Mouse (Mus musculus): ENCODE results near the gene Pef1. TPM values are rescaled to one million over a fixed set of nuclear protein-coding genes. Genes with fewer than 3 reads are reported as not detected.

Gene Pef1
- polyA plus RNA-seq, 1 experiment: 103 TPM

GRCm38 (mm10) chr4:130084331-130084945 is 17.9 kb upstream of the Pef1 start:
- TF ChIP-seq POLR2A (IDR thresholded peaks at IDR 0.05; ENCODE audit: control insufficient read depth, extremely low read depth, insufficient read depth, low read length, poor library complexity) (no peak), CTCF (IDR thresholded peaks at IDR 0.05; ENCODE audit: borderline replicate concordance, control insufficient read depth, extremely low read depth, insufficient read depth, low read length, poor library complexity) (no peak)
- Histone ChIP-seq H3K4me3 (ENCODE audit: control insufficient read depth, insufficient read depth, low read length) (no peak overlapping the region), H3K4me1 (replicated peaks; ENCODE audit: control insufficient read depth, insufficient read depth, low read length) (peaks cover 11% of the 10 kb centered on the region), H3K36me3 (ENCODE audit: control insufficient read depth, insufficient read depth, low read length) (no peaks in the 10 kb centered on the region), H3K27me3 (ENCODE audit: control insufficient read depth, insufficient read depth, low read length) (no peaks in the 10 kb centered on the region), H3K27ac (ENCODE audit: control insufficient read depth, insufficient read depth, low read length) (no peak overlapping the region)
- WGBS: 90% methylated on average over 7 of the region's 7 CpGs
- no peak for DNase-seq

- no peak for DNase-seq
- peaks cover 11% of the 10 kb centered on the region for H3K4me1 ChIP-seq (replicated peaks; ENCODE audit: control insufficient read depth, insufficient read depth, low read length)
- no peaks in the 10 kb centered on the region for H3K27me3 ChIP-seq (ENCODE audit: control insufficient read depth, insufficient read depth, low read length)
- H3K4me3 ChIP-seq (ENCODE audit: control insufficient read depth, insufficient read depth, low read length): no peak overlapping the region
- no peak for TF ChIP-seq CTCF (IDR thresholded peaks at IDR 0.05; ENCODE audit: borderline replicate concordance, control insufficient read depth, extremely low read depth, insufficient read depth, low read length, poor library complexity)
- TF ChIP-seq POLR2A (IDR thresholded peaks at IDR 0.05; ENCODE audit: control insufficient read depth, extremely low read depth, insufficient read depth, low read length, poor library complexity): no peak
- no peaks in the 10 kb centered on the region for H3K36me3 ChIP-seq (ENCODE audit: control insufficient read depth, insufficient read depth, low read length)
- WGBS: 88% methylated on average over 12 of the region's 12 CpGs
- no peak overlapping the region for H3K27ac ChIP-seq (ENCODE audit: control insufficient read depth, insufficient read depth, low read length)
Measured at GRCm38 (mm10) chr4:130085246-130085820, 17.0 kb upstream of the Pef1 start.

- Histone ChIP-seq H3K27ac (ENCODE audit: control insufficient read depth, insufficient read depth, low read length) (no peak overlapping the region), H3K36me3 (ENCODE audit: control insufficient read depth, insufficient read depth, low read length) (no peaks in the 10 kb centered on the region), H3K4me1 (replicated peaks; ENCODE audit: control insufficient read depth, insufficient read depth, low read length) (no peaks in the 10 kb centered on the region), H3K27me3 (ENCODE audit: control insufficient read depth, insufficient read depth, low read length) (no peaks in the 10 kb centered on the region), H3K4me3 (ENCODE audit: control insufficient read depth, insufficient read depth, low read length) (no peak overlapping the region)
- TF ChIP-seq POLR2A (IDR thresholded peaks at IDR 0.05; ENCODE audit: control insufficient read depth, extremely low read depth, insufficient read depth, low read length, poor library complexity) (no peak), CTCF (IDR thresholded peaks at IDR 0.05; ENCODE audit: borderline replicate concordance, control insufficient read depth, extremely low read depth, insufficient read depth, low read length, poor library complexity) (peak; percentile 91)
- WGBS: 20% methylated on average over 7 of the region's 7 CpGs
- peak; percentile 89 for DNase-seq
Measured at GRCm38 (mm10) chr4:130087293-130087692, 15.1 kb upstream of the Pef1 start.

GRCm38 (mm10) chr4:130095137-130095536 is 7.2 kb upstream of the Pef1 start:
- TF ChIP-seq CTCF (IDR thresholded peaks at IDR 0.05; ENCODE audit: borderline replicate concordance, control insufficient read depth, extremely low read depth, insufficient read depth, low read length, poor library complexity): no peak
- no peak for TF ChIP-seq POLR2A (IDR thresholded peaks at IDR 0.05; ENCODE audit: control insufficient read depth, extremely low read depth, insufficient read depth, low read length, poor library complexity)
- Histone ChIP-seq H3K4me3 (ENCODE audit: control insufficient read depth, insufficient read depth, low read length) (no peak overlapping the region), H3K27me3 (ENCODE audit: control insufficient read depth, insufficient read depth, low read length) (no peaks in the 10 kb centered on the region), H3K36me3 (ENCODE audit: control insufficient read depth, insufficient read depth, low read length) (no peaks in the 10 kb centered on the region), H3K27ac (ENCODE audit: control insufficient read depth, insufficient read depth, low read length) (no peak overlapping the region), H3K4me1 (replicated peaks; ENCODE audit: control insufficient read depth, insufficient read depth, low read length) (no peaks in the 10 kb centered on the region)
- no peak for DNase-seq
- 95% methylated on average over 3 of the region's 3 CpGs for WGBS

- Histone ChIP-seq H3K27me3 (ENCODE audit: control insufficient read depth, insufficient read depth, low read length) (no peaks in the 10 kb centered on the region), H3K4me3 (ENCODE audit: control insufficient read depth, insufficient read depth, low read length) (no peak overlapping the region), H3K36me3 (ENCODE audit: control insufficient read depth, insufficient read depth, low read length) (no peaks in the 10 kb centered on the region), H3K27ac (ENCODE audit: control insufficient read depth, insufficient read depth, low read length) (no peak overlapping the region), H3K4me1 (replicated peaks; ENCODE audit: control insufficient read depth, insufficient read depth, low read length) (no peaks in the 10 kb centered on the region)
- DNase-seq: no peak
- 65% methylated on average over 8 of the region's 8 CpGs for WGBS
- TF ChIP-seq POLR2A (IDR thresholded peaks at IDR 0.05; ENCODE audit: control insufficient read depth, extremely low read depth, insufficient read depth, low read length, poor library complexity) (no peak), CTCF (IDR thresholded peaks at IDR 0.05; ENCODE audit: borderline replicate concordance, control insufficient read depth, extremely low read depth, insufficient read depth, low read length, poor library complexity) (no peak)
Measured at GRCm38 (mm10) chr4:130101183-130101582, 1.2 kb upstream of the Pef1 start.

- peak; percentile 38; the same call in 1 of the 2 replicates for TF ChIP-seq CTCF (IDR thresholded peaks at IDR 0.05; ENCODE audit: borderline replicate concordance, control insufficient read depth, extremely low read depth, insufficient read depth, low read length, poor library complexity)
- no peak for TF ChIP-seq POLR2A (IDR thresholded peaks at IDR 0.05; ENCODE audit: control insufficient read depth, extremely low read depth, insufficient read depth, low read length, poor library complexity)
- no peak for DNase-seq
- Histone ChIP-seq H3K4me1 (replicated peaks; ENCODE audit: control insufficient read depth, insufficient read depth, low read length) (no peaks in the 10 kb centered on the region), H3K27me3 (ENCODE audit: control insufficient read depth, insufficient read depth, low read length) (no peaks in the 10 kb centered on the region), H3K27ac (ENCODE audit: control insufficient read depth, insufficient read depth, low read length) (no peak overlapping the region), H3K4me3 (ENCODE audit: control insufficient read depth, insufficient read depth, low read length) (no peak overlapping the region), H3K36me3 (ENCODE audit: control insufficient read depth, insufficient read depth, low read length) (no peaks in the 10 kb centered on the region)
- 88% methylated on average over 12 of the region's 12 CpGs for WGBS
Measured at GRCm38 (mm10) chr4:130103632-130104031, 1.3 kb downstream of the Pef1 start.

All from thymus, adult 2 months (tissue).